Mouse (Mus musculus) cerebral cortex, adult 2 months (tissue): Measurements from ENCODE around the gene Exoc8.

ENCODE experiments used
- WGBS: fragments of 180-500 bp; shearing (Covaris S2); methylation state at CpG from one replicate; pipeline ENCODE4 v1.1.7; 2018; 5-methylcytosine and 5-hydroxymethylcytosine counted together

Gene Exoc8

GRCm38 (mm10) chr8:124897386-124898250, at the start of gene Exoc8, which contains the start of gene Sprtn:
Gene Exoc8, minus strand, starts transcription at chr8:124897705.
Gene Sprtn, plus strand, starts transcription at chr8:124897886.
- WGBS, result under 1% methylated on average over 114 of the region's 114 CpGs

GRCm38 (mm10) chr8:124944406-124944805, 46.9 kb upstream of the Exoc8 start:
- 71% methylated on average over 7 of the region's 7 CpGs for WGBS

DNA sequence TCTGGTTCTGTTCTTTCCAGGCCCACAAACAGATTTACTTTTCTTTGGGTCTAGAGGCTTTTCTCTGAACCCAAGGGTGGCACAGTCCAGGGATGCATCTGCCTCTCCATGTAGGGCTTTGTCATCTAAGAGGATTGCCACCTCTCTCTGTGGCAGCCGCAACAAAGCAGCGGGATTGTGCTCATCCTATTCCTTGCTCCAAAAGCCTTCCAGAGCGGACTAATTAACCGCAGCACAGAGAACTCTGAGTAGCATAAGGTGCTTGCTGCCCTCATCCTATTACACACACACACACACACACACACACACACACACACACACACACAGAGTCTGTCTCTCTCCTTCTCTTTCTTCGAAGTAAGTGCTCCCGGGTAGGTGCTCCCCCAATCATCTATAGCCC, 46.3 kb upstream of the Exoc8 start:
- WGBS, result 77% methylated on average over 6 of the region's 6 CpGs

DNA sequence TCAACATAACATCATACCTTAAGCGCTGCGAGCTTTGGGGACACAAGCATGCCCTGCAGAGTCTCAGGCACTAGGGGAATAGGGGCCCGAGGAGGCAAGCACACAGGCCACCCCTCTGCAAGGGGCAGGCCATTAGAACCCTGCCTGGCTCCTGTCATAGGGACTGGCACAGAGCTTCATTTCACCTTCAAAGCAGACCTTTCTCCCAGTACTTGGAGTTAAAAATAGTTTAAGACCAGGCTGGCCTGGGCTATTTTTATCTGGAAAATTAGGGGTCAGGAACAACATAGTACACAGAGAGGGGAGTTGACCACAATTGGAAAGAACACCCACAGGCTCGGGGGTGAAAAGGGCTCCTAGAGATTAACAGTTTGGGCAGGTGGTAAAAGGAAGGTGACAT, 39.8 kb upstream of the Exoc8 start:
- 93% methylated on average over 4 of the region's 4 CpGs for WGBS

- WGBS, result 98% methylated on average over 10 of the region's 10 CpGs
Observed at GRCm38 (mm10) chr8:124936699-124937098, 39.2 kb upstream of the Exoc8 start.

GRCm38 (mm10) chr8:124935116-124935515, 37.6 kb upstream of the Exoc8 start:
- 65% methylated on average over 5 of the region's 5 CpGs for WGBS

DNA sequence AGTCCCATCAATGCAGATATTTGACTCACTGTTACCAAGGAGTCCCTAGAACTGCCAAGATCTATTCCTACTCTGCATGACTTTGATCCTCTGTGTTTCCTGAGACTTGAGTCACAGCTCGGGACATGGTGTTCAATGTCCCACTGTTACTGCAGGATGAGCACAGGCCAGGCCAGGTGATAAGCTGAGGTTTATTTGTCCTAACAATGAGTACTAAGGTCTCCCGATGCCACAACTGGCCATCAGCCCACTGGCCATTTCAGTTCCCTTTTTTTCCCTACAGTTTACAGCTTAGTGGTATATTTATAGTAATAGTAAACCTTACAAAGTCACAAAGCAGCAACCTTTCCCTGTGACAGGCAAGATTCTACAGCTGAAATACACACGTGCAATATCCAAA, 34.9 kb upstream of the Exoc8 start:
- 55% methylated on average over 3 of the region's 3 CpGs for WGBS

DNA sequence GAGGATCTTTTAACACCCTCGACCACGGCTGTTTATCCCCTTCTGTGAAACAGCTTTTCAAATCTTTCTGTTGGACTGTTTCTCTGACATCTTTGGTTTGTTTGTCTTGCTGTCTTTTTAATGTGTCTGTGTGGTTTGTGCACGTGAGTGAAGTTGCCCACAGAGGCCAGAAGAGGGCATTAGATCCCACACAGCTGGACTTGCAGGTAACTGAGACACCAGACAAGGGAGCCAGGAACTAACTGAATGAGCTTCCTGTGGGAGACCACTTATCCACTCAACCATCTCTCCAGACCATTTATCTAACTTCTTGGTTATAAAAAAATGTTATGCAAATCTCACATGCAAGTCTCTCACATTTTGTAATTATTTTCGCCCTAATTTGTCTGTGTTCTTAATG, 33.1 kb upstream of the Exoc8 start:
- WGBS, result 58% methylated on average over 4 of the region's 4 CpGs

DNA sequence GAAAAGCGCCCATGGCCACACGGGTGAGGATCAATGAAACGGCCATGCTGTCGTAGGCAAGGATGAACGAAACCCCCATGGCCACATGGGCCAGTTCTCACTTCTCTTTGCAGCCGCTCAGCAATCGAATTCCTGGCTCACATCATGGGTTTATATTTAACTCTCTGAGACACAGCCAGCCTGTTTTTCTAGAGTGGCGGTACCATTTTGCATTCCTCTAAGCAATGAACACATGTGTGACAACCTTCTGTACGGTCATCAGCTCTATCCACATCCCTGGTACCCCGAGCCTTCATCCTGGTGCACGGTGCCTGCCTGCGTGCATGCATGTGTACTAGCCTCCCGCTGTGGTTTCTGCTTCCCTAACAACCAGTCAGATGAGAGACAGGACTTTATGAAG, 32.6 kb upstream of the Exoc8 start:
- 44% methylated on average over 13 of the region's 13 CpGs for WGBS

DNA sequence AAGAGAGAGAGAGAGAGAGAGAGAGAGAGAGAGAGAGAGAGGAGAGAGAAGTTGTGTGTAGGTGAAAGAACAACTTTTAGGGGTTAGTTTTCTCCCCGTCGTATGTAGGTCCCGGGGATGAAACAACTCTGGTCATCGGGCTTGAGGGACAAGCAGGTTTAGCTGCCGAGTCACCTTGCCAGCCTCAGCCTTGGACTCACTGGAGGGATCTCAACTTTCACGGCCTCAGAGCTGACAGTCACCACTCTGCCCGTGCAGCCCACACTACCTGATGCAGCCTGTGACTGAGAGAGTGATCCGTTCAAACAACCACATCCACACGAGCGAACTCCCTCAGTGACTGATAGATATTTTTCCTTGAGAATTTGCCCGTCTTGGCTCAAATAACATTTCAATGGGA, 31.5 kb upstream of the Exoc8 start:
- WGBS, result 63% methylated on average over 11 of the region's 11 CpGs

DNA sequence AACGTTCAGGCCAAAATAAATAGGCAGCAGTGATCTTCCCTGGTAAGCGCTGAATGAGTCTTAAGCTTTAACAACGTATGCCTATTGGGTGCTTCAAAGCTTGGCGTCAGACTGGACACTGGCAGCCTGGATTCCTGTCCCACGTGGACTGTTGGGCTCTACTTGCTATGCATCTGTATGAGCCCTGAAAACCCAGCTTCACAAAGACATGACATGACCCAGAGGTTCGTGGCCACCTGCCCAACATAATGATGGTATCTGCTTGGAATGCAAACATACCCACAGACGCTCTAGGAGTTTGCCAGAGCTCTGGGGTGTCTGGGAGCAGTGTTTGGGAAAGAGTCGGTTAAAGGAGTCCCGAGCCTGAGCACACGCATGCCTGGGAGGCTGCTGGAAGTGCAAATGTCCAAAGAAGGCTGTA, 28.9 kb upstream of the Exoc8 start:
- WGBS, result 36% methylated on average over 10 of the region's 10 CpGs

GRCm38 (mm10) chr8:124925544-124926266, 28.2 kb upstream of the Exoc8 start:
- 48% methylated on average over 14 of the region's 14 CpGs for WGBS

GRCm38 (mm10) chr8:124923971-124924652, 26.6 kb upstream of the Exoc8 start:
- 71% methylated on average over 15 of the region's 15 CpGs for WGBS

DNA sequence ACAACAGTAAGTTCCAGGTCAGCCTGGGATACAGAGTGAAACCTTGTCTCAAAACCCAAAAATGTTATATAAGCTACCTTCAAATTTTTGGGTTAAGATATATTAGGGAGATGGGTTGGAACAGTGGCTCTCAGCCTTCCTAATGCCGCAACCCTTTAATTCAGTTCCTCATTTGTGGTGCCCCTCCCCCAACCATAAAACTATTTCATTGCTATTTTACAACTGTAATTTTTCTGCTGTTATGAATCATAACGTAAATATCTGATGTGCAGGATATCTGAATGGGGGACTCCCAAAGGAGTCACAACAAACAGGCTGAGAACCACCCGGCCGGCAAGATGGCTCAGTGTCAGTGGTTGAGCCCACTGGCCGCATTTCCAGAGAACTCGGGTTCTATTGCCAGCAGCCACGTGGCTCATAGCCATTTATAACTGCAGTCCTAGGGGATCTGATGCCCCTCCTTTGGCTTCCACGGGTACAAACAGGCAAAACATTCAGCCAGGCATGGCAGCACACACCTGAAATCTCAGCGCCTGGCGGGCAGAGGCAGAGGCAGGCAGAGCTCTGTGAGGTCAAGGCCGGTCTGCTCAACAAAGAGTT, 25.1 kb upstream of the Exoc8 start:
- 50% methylated on average over 11 of the region's 11 CpGs for WGBS

GRCm38 (mm10) chr8:124921369-124922279, 24.1 kb upstream of the Exoc8 start:
- 60% methylated on average over 18 of the region's 18 CpGs for WGBS

- WGBS, result 78% methylated on average over 18 of the region's 18 CpGs
Observed at GRCm38 (mm10) chr8:124917741-124918484, 20.4 kb upstream of the Exoc8 start.

DNA sequence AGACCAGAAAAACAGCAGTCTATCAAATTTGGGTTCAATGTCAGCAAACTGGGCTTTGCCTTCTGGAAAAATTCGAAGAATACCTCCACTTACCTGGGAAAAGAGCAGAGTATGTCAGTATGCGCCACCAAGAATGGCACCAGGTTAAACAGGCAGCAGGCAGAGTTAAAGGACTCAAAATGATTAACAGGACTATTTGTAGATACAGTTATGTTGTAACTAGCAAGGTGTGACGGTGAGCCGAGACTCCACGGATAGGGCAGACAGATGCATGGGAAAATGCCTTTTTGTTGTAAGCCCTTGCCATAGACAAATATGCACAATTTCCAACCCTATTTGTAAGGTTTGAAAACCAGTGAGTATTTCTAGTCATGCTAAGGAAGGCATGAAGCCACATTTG, 16.6 kb upstream of the Exoc8 start:
- 97% methylated on average over 5 of the region's 5 CpGs for WGBS

DNA sequence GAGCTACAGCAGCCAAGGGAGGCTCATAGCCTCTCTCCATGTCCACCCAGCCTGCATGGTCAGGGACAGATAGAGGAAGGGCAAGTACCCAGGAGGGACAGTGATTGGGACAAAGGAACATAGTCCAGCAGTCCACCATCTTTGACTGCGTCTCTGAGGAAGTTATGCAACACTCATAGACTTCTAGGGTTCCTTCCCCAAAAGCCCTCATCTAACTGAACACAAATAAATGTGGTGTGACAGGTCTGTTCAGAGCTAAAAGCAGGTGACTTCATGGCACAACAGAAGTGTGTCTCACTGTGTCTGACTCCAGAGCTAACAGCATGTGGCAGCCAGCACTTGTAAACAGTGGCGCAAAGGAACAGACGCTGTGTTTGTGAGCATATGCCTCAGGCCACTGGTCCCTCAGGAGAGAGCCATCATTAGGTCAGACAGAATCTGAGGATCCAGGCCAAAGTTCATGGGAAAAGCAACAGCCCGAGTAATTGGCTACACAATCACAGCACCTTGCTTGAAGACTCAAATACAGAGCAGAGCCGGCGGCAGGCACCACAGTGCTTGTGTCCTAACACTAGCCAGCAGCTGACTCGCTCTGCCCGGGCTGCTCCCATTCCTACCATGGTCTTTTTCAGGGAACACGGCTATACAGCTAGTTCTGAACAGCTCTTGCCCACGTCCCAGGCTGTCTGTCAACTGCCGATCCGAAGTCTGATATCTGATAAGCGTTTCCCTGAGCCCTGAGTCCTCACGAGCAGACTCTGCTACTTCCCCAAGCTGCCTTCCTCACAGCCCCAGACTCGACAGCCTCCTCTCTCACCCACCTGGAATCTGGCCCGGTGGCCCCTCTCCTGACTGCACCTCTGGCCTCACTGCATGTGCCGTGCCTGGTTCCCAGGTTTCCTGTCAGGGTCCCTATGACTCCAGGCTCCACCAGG, 14.7 kb upstream of the Exoc8 start:
- 70% methylated on average over 17 of the region's 17 CpGs for WGBS

GRCm38 (mm10) chr8:124910349-124910748, 12.8 kb upstream of the Exoc8 start:
- 60% methylated on average over 10 of the region's 10 CpGs for WGBS
